11 mouse cellular contexts compared by ENCODE assay signal in the genomic region with DNA sequence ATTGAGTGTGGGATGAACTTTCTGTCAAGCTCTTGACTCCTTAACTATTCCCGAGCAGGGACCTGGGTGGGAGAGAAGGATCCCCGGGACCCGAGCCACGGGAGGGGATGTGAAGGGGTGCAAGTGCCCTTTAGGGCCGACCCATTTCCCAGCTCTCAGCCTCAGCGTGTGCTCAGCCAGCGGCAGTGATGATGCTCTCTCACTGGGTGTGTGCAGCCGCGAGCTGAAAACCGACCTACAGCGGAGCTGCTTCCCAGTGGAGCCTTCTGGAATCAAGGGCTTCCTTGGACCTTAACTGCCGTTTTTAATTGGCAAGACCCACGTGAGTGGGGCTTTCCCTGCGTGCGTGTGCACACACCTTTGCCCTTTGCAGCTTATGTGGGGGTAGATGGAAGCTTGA. TPM values are rescaled to one million over a fixed set of nuclear protein-coding genes. Genes with fewer than 3 reads are reported as not detected.
DNase-seq lines count a peak whose midpoint lies in the region; ATAC-seq and TF ChIP-seq lines count a peak whose summit lies in the region.
"Had no signal": no experiment of that assay in that cellular context is flagged by ENCODE, and none has a peak within 500 bp of the region (broad histone marks: within the 10 kb centered on the region; RNA-seq: fewer than 3 reads in every experiment).

No protein-coding gene starts in this region.

- H3K27ac ChIP-seq in heart, adult 2 months = no peak overlapping the region
- no peak overlapping the region for H3K27ac ChIP-seq in intestine, embryonic 16.5 days (ENCODE audit: low read length)
- H3K27ac ChIP-seq: midbrain, embryonic 13.5 days; neural tube, embryonic 12.5 days had no signal

- peaks cover 13% of the 10 kb centered on the region for H3K9me3 ChIP-seq in E14TG2a.4 (ENCODE audit: low read length)
- no peaks in the 10 kb centered on the region for H3K9me3 ChIP-seq in intestine, embryonic 16.5 days (ENCODE audit: control insufficient read depth, low read length)
- H3K9me3 ChIP-seq: midbrain, embryonic 13.5 days; neural tube, embryonic 12.5 days had no signal

- no peak for TF ChIP-seq POLR2A in heart, adult 2 months (IDR thresholded peaks at IDR 0.05; ENCODE audit: insufficient read depth, low read depth, low read length)

- intact Hi-C loops in heart, adult 2 months (cut with DNase I) = no loop called here
- intact Hi-C loops in heart, postnatal 10 days (cut with DNase I) = no loop called here

- H3K79me2 ChIP-seq in heart, adult 2 months (replicated peaks; ENCODE audit: control insufficient read depth, insufficient read depth, low read length) = no peaks in the 10 kb centered on the region

- DNase-seq in heart, adult 2 months = no peak
- DNase-seq in heart, postnatal 10 days = no peak
- peak; percentile 27 for DNase-seq in kidney, postnatal 10 days
- no peak for DNase-seq in kidney, adult 8-10 months
- no peak for DNase-seq in left cerebral cortex, adult 11 months (ENCODE audit: low spot score)
- DNase-seq in retina, embryonic 14.5 days (ENCODE audit: low spot score) = no peak
- DNase-seq: retina, postnatal 1 day had no signal

- H3K4me3 ChIP-seq in heart, adult 2 months = peak overlapping the region; percentile 12; the same call in 1 of the 2 replicates
- peak overlapping the region; percentile 58 for H3K4me3 ChIP-seq in E14TG2a.4 (replicated peaks; ENCODE audit: low read length)
- H3K4me3 ChIP-seq in intestine, embryonic 16.5 days (ENCODE audit: low read length) = no peak overlapping the region
- H3K4me3 ChIP-seq: midbrain, embryonic 13.5 days; neural tube, embryonic 12.5 days had no signal

- H3K4me1 ChIP-seq in heart, adult 2 months (ENCODE audit: control insufficient read depth, insufficient read depth, low read length) = peaks cover 2% of the 10 kb centered on the region; the same call in 1 of the 2 replicates
- H3K4me1 ChIP-seq in E14TG2a.4 (replicated peaks; ENCODE audit: low read depth, low read length) = peaks cover 45% of the 10 kb centered on the region
- H3K4me1 ChIP-seq in intestine, embryonic 16.5 days (ENCODE audit: control insufficient read depth, insufficient read depth, low read length) = 0 out of 2 replicates have a peak, but pooled peaks cover 9% of the 10 kb centered on the region
- H3K4me1 ChIP-seq: midbrain, embryonic 13.5 days; neural tube, embryonic 12.5 days had no signal

- H3K27me3 ChIP-seq in heart, adult 2 months (ENCODE audit: control insufficient read depth, insufficient read depth, low read length) = no peaks in the 10 kb centered on the region
- peaks cover 18% of the 10 kb centered on the region; the same call in 1 of the 2 replicates for H3K27me3 ChIP-seq in E14TG2a.4 (ENCODE audit: insufficient read depth, low read length)
- H3K27me3 ChIP-seq in intestine, embryonic 16.5 days (replicated peaks; ENCODE audit: control insufficient read depth, insufficient read depth, low read length) = no peaks in the 10 kb centered on the region
- H3K27me3 ChIP-seq: midbrain, embryonic 13.5 days; neural tube, embryonic 12.5 days had no signal

- WGBS in heart, adult 2 months = 65% methylated on average over 15 of the region's 15 CpGs
- WGBS in intestine, embryonic 16.5 days = 78% methylated on average over 15 of the region's 15 CpGs

- no peaks in the 10 kb centered on the region for H3K36me3 ChIP-seq in heart, adult 2 months (ENCODE audit: control insufficient read depth, insufficient read depth, low read length)
- no peaks in the 10 kb centered on the region for H3K36me3 ChIP-seq in E14TG2a.4 (ENCODE audit: insufficient read depth, low read length)
- no peaks in the 10 kb centered on the region for H3K36me3 ChIP-seq in intestine, embryonic 16.5 days (ENCODE audit: control insufficient read depth, insufficient read depth, low read length)
- H3K36me3 ChIP-seq: midbrain, embryonic 13.5 days; neural tube, embryonic 12.5 days had no signal

- TF ChIP-seq CTCF in heart, adult 2 months (IDR thresholded peaks at IDR 0.05) = no peak
- no peak for TF ChIP-seq CTCF in E14TG2a.4 (conservative IDR thresholded peaks at IDR 0.05; ENCODE audit: low read length)

- TF ChIP-seq EP300 in heart, adult 2 months (IDR thresholded peaks at IDR 0.05; ENCODE audit: insufficient read depth, low read depth, low read length) = no peak

- no peak for ATAC-seq in intestine, embryonic 16.5 days
- ATAC-seq: midbrain, embryonic 13.5 days had no signal

- no peak overlapping the region for H3K9ac ChIP-seq in heart, adult 2 months (ENCODE audit: low read depth, low read length)
- H3K9ac ChIP-seq in intestine, embryonic 16.5 days (ENCODE audit: low read depth, low read length) = no peak overlapping the region
- H3K9ac ChIP-seq: midbrain, embryonic 13.5 days; neural tube, embryonic 12.5 days had no signal

- 0 out of 2 replicates have a peak overlapping the region, but pooled peaks have one; percentile 16 for H3K4me2 ChIP-seq in intestine, embryonic 16.5 days (ENCODE audit: low read depth, low read length)
- H3K4me2 ChIP-seq: midbrain, embryonic 13.5 days; neural tube, embryonic 12.5 days had no signal

RNA-seq across cellular contexts. Expression of gene Gm12166, which starts 13.2 kb away (rescaled TPM):
- 1 to 10 TPM; 1.2 to 1.6 TPM for total RNA-seq in heart, adult 2 months (2021)
- polyA plus RNA-seq in heart, adult 2 months (2012; rRNA removed) = 4.4 and 4.6 TPM in 2 replicates
- 1 to 10 TPM; 2.5 to 3.4 TPM for total RNA-seq in heart, postnatal 10 days (2021)
- 5.5 and 5.8 TPM in 2 replicates for polyA plus RNA-seq in intestine, embryonic 16.5 days (2015; fragmentation: Nextera tagmentation; extraction: Ambion mirVana)

RNA-seq across cellular contexts. Expression of gene Adam19, which starts 16.9 kb away (rescaled TPM):
- 10 to 100 TPM; 21.9 to 63.9 TPM for total RNA-seq in heart, adult 2 months (2021)
- polyA plus RNA-seq in heart, adult 2 months (2012; rRNA removed) = 17.7 and 32.1 TPM in 2 replicates
- total RNA-seq in heart, postnatal 10 days (2021) = 100 to 1,000 TPM; 115 to 153 TPM
- 12.0 and 12.7 TPM in 2 replicates for polyA plus RNA-seq in intestine, embryonic 16.5 days (2015; fragmentation: Nextera tagmentation; extraction: Ambion mirVana)

RNA-seq across cellular contexts. Expression of gene Sox30, which starts 58.8 kb away (rescaled TPM):
- total RNA-seq in heart, adult 2 months (2021) = under 1 TPM; 0.16 to 0.18 TPM
- polyA plus RNA-seq in heart, adult 2 months (2012; rRNA removed) = 0.09 and 0.14 TPM in 2 replicates
- total RNA-seq in heart, postnatal 10 days (2021) = under 1 TPM; 0.24 to 0.30 TPM
- 0.06 and 0.09 TPM in 2 replicates for polyA plus RNA-seq in intestine, embryonic 16.5 days (2015; fragmentation: Nextera tagmentation; extraction: Ambion mirVana)
